ENCODE assay signal across 21 mouse cellular contexts in the genomic region with DNA sequence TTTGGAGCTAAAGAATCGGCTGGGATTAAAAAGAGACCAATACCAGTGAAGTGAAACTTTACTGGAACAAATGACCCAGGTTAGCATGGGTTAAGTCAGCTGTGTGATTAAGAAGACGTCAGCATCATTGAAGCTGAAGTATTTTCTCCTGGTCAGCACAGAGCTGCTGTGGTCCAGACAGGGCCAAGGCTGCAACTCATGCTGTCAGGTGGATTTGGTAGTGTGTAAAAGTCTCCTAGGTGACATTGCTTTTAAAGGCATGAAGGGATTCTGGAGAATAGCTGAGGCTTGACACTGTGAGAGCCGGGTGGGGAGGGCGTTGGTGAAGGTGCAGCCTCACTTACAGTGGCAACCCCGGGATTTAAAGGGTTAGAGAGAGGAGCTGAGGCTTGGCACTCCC. TPM values are rescaled to one million over a fixed set of nuclear protein-coding genes. Genes with fewer than 3 reads are reported as not detected.
DNase-seq lines count a peak whose midpoint lies in the region; ATAC-seq and TF ChIP-seq lines count a peak whose summit lies in the region.
"Had no signal": no experiment of that assay in that cellular context is flagged by ENCODE, and none has a peak within 500 bp of the region (broad histone marks: within the 10 kb centered on the region; RNA-seq: fewer than 3 reads in every experiment).

No protein-coding gene starts in this region.

- H3K27me3 ChIP-seq in cerebellum, adult 2 months (ENCODE audit: control insufficient read depth, insufficient read depth, low read length): no peaks in the 10 kb centered on the region
- no peaks in the 10 kb centered on the region for H3K27me3 ChIP-seq in heart, embryonic 10.5 days (ENCODE audit: insufficient read depth, poor library complexity, severe bottlenecking)
- no peaks in the 10 kb centered on the region for H3K27me3 ChIP-seq in midbrain, embryonic 11.5 days (ENCODE audit: control insufficient read depth, insufficient read depth, low read length)
- H3K27me3 ChIP-seq in midbrain, embryonic 16.5 days (ENCODE audit: control insufficient read depth, insufficient read depth, low read depth, low read length): no peaks in the 10 kb centered on the region
- H3K27me3 ChIP-seq: CH12.LX, Patski had no signal

- 35% methylated on average over 5 of the region's 5 CpGs for WGBS in cerebellum, adult 2 months
- WGBS in heart, embryonic 10.5 days: 46% methylated on average over 5 of the region's 5 CpGs
- 22% methylated on average over 5 of the region's 5 CpGs for WGBS in midbrain, embryonic 11.5 days
- WGBS in midbrain, embryonic 16.5 days: 20% methylated on average over 5 of the region's 5 CpGs

- no peaks in the 10 kb centered on the region for H3K36me3 ChIP-seq in heart, embryonic 10.5 days
- no peaks in the 10 kb centered on the region for H3K36me3 ChIP-seq in midbrain, embryonic 11.5 days (ENCODE audit: control insufficient read depth, insufficient read depth, low read length)
- no peaks in the 10 kb centered on the region for H3K36me3 ChIP-seq in midbrain, embryonic 16.5 days (ENCODE audit: control insufficient read depth, insufficient read depth, low read length)
- H3K36me3 ChIP-seq: G1E had no signal

- ATAC-seq in midbrain, embryonic 11.5 days (ENCODE audit: low FRiP score): no peak
- ATAC-seq in midbrain, embryonic 16.5 days: no peak
- ATAC-seq: activated CD4-positive, CD25-positive, alpha-beta regulatory T cell, adult 4 months; CD4-positive, CD25-positive, alpha-beta regulatory T cell, adult 4 months; Patski had no signal

- no peak overlapping the region for H3K4me2 ChIP-seq in midbrain, embryonic 11.5 days
- H3K4me2 ChIP-seq in midbrain, embryonic 16.5 days (ENCODE audit: low read length): no peak overlapping the region

- H3K9ac ChIP-seq in midbrain, embryonic 11.5 days (ENCODE audit: low read length): no peak overlapping the region
- no peak overlapping the region for H3K9ac ChIP-seq in midbrain, embryonic 16.5 days (ENCODE audit: low read depth, low read length)

- H3K4me1 ChIP-seq in cerebellum, adult 2 months (ENCODE audit: control insufficient read depth, insufficient read depth, low read length): no peaks in the 10 kb centered on the region
- H3K4me1 ChIP-seq in heart, embryonic 10.5 days: no peaks in the 10 kb centered on the region
- H3K4me1 ChIP-seq in midbrain, embryonic 11.5 days (ENCODE audit: control insufficient read depth, insufficient read depth, low read length): no peaks in the 10 kb centered on the region
- 0 out of 2 replicates have a peak, but pooled peaks cover 2% of the 10 kb centered on the region for H3K4me1 ChIP-seq in midbrain, embryonic 16.5 days (ENCODE audit: control insufficient read depth, insufficient read depth, low read length)

- DNase-seq in cerebellum, adult 2 months: no peak
- no peak for DNase-seq in cerebellum, postnatal 4 days (ENCODE audit: low spot score in 2 of 2)
- DNase-seq in heart, adult 11 months: peak; percentile 60
- no peak for DNase-seq in heart, embryonic 10.5 days (ENCODE audit: low spot score)
- peak; percentile 78 for DNase-seq in midbrain, embryonic 11.5 days (ENCODE audit: low spot score, missing footprints)
- DNase-seq: adrenal gland, adult 2 months; adrenal gland, adult 8-10 months; adrenal gland, postnatal 10 days; adrenal gland, postnatal 14 days; adrenal gland, postnatal 25 days; adrenal gland, postnatal 36 days; B cell, adult 2 months; cerebellum, adult 11 months; cerebellum, adult 11-12 months; cerebellum, adult 18-20 months had no signal

- no peak for TF ChIP-seq POLR2A in cerebellum, adult 2 months (IDR thresholded peaks at IDR 0.05; ENCODE audit: borderline replicate concordance, insufficient read depth, low read length)

- H3K9me3 ChIP-seq in heart, embryonic 10.5 days: no peaks in the 10 kb centered on the region
- H3K9me3 ChIP-seq in midbrain, embryonic 11.5 days (ENCODE audit: control insufficient read depth, low read length): no peaks in the 10 kb centered on the region
- H3K9me3 ChIP-seq in midbrain, embryonic 16.5 days (replicated peaks; ENCODE audit: control insufficient read depth, low read length, poor library complexity, severe bottlenecking): no peaks in the 10 kb centered on the region
- H3K9me3 ChIP-seq: G1E had no signal

- no peak overlapping the region for H3K4me3 ChIP-seq in cerebellum, adult 2 months (replicated peaks; ENCODE audit: insufficient read depth, low read depth, low read length)
- no peak overlapping the region for H3K4me3 ChIP-seq in heart, embryonic 10.5 days
- H3K4me3 ChIP-seq in midbrain, embryonic 11.5 days (ENCODE audit: low read depth, low read length): no peak overlapping the region
- H3K4me3 ChIP-seq in midbrain, embryonic 16.5 days (ENCODE audit: low read depth, low read length): no peak overlapping the region

- 0 out of 2 replicates have a peak overlapping the region, but pooled peaks have one; percentile 3 for H3K27ac ChIP-seq in cerebellum, adult 2 months (ENCODE audit: insufficient read depth, low read length)
- no peak overlapping the region for H3K27ac ChIP-seq in heart, embryonic 10.5 days
- H3K27ac ChIP-seq in midbrain, embryonic 11.5 days (ENCODE audit: low read depth, low read length): no peak overlapping the region
- H3K27ac ChIP-seq in midbrain, embryonic 16.5 days (ENCODE audit: low read length): no peak overlapping the region

- TF ChIP-seq CTCF in cerebellum, adult 2 months (IDR thresholded peaks at IDR 0.05; ENCODE audit: borderline replicate concordance, insufficient read depth, low read depth, low read length): no peak

RNA-seq across cellular contexts. Expression of gene Hsf2, which starts 4.5 kb away (rescaled TPM):
- polyA plus RNA-seq in cerebellum, adult 2 months (2012; rRNA removed): 22.8 and 23.4 TPM in 2 replicates
- 25.2 and 27.2 TPM in 2 replicates for polyA plus RNA-seq in heart, embryonic 10.5 days (2016; fragmentation: Nextera tagmentation; extraction: Ambion mirVana)
- polyA plus RNA-seq in midbrain, embryonic 11.5 days (2014; fragmentation: Nextera tagmentation; extraction: Ambion mirVana): 83.3 and 86.8 TPM in 2 replicates
- polyA plus RNA-seq in midbrain, embryonic 16.5 days (2015; fragmentation: Nextera tagmentation; extraction: Ambion mirVana): 54.2 and 60.7 TPM in 2 replicates

RNA-seq across cellular contexts. Expression of gene Serinc1, which starts 50.6 kb away (rescaled TPM):
- 581 and 607 TPM in 2 replicates for polyA plus RNA-seq in cerebellum, adult 2 months (2012; rRNA removed)
- 142 and 159 TPM in 2 replicates for polyA plus RNA-seq in heart, embryonic 10.5 days (2016; fragmentation: Nextera tagmentation; extraction: Ambion mirVana)
- polyA plus RNA-seq in midbrain, embryonic 11.5 days (2014; fragmentation: Nextera tagmentation; extraction: Ambion mirVana): 243 and 274 TPM in 2 replicates
- 456 and 463 TPM in 2 replicates for polyA plus RNA-seq in midbrain, embryonic 16.5 days (2015; fragmentation: Nextera tagmentation; extraction: Ambion mirVana)

Comparison
In these comparisons a context has a peak if more than half of its experiments do, and no peak if none do; other contexts are left out.
1. DNase-seq: peak in heart, adult 11 months (single experiment) and midbrain, embryonic 11.5 days (single experiment); none in cerebellum, adult 2 months (0 of 2), cerebellum, postnatal 4 days (0 of 2) and heart, embryonic 10.5 days (single experiment).